In genomic region chr15:64434502-64434901, GRCm38 (mm10) we compare ENCODE assay signal across 7 mouse cellular contexts.
A peak's percentile ranks its signal among the peaks of the same experiment; 100 is the strongest.
DNase-seq lines count a peak whose midpoint lies in the region; ATAC-seq lines count a peak whose summit lies in the region.

No protein-coding gene starts in this region.

- no peak overlapping the region for H3K4me3 ChIP-seq in neural tube, embryonic 12.5 days
- H3K4me3 ChIP-seq in neural tube, embryonic 15.5 days (replicated peaks): no peak overlapping the region
- no peak overlapping the region for H3K4me3 ChIP-seq in forebrain, embryonic 13.5 days

- peak; percentile 30 to 37 for DNase-seq in layer of hippocampus, postnatal 10 days (ENCODE audit: low spot score in 2 of 2)
- DNase-seq in right cerebral cortex, adult 18-20 months: peak; percentile 89
- no peak for DNase-seq in gastrocnemius, postnatal 36 days
- no peak for DNase-seq in ovary, adult 18-20 months (ENCODE audit: low spot score)

- intact Hi-C loops in gastrocnemius, postnatal 36 days (cut with DNase I): no loop called here

- 8% methylated on average over 3 of the region's 3 CpGs for WGBS in neural tube, embryonic 12.5 days
- 9% methylated on average over 3 of the region's 3 CpGs for WGBS in neural tube, embryonic 15.5 days
- WGBS in forebrain, embryonic 13.5 days: 0% methylated on average over 3 of the region's 3 CpGs

- no peaks in the 10 kb centered on the region for H3K9me3 ChIP-seq in neural tube, embryonic 12.5 days
- no peaks in the 10 kb centered on the region for H3K9me3 ChIP-seq in neural tube, embryonic 15.5 days (replicated peaks)
- H3K9me3 ChIP-seq in forebrain, embryonic 13.5 days (replicated peaks): no peaks in the 10 kb centered on the region

- H3K36me3 ChIP-seq in neural tube, embryonic 12.5 days: no peaks in the 10 kb centered on the region
- H3K36me3 ChIP-seq in neural tube, embryonic 15.5 days: no peaks in the 10 kb centered on the region
- no peaks in the 10 kb centered on the region for H3K36me3 ChIP-seq in forebrain, embryonic 13.5 days (ENCODE audit: poor library complexity, severe bottlenecking)

- H3K9ac ChIP-seq in neural tube, embryonic 12.5 days: no peak overlapping the region
- H3K9ac ChIP-seq in neural tube, embryonic 15.5 days (replicated peaks): no peak overlapping the region
- no peak overlapping the region for H3K9ac ChIP-seq in forebrain, embryonic 13.5 days

- no peaks in the 10 kb centered on the region for H3K4me1 ChIP-seq in neural tube, embryonic 12.5 days
- H3K4me1 ChIP-seq in neural tube, embryonic 15.5 days: no peaks in the 10 kb centered on the region
- H3K4me1 ChIP-seq in forebrain, embryonic 13.5 days: peaks cover 10% of the 10 kb centered on the region

- 0 out of 2 replicates have a peak, but pooled peaks have one; percentile 33 for ATAC-seq in neural tube, embryonic 12.5 days (ENCODE audit: low FRiP score, low read depth)
- no peak for ATAC-seq in neural tube, embryonic 15.5 days (ENCODE audit: low FRiP score)
- peak; percentile 88 for ATAC-seq in forebrain, embryonic 13.5 days

- no peaks in the 10 kb centered on the region for H3K27me3 ChIP-seq in neural tube, embryonic 12.5 days (replicated peaks)
- H3K27me3 ChIP-seq in neural tube, embryonic 15.5 days (replicated peaks): no peaks in the 10 kb centered on the region
- no peaks in the 10 kb centered on the region for H3K27me3 ChIP-seq in forebrain, embryonic 13.5 days

- H3K4me2 ChIP-seq in neural tube, embryonic 12.5 days (replicated peaks): no peak overlapping the region
- no peak overlapping the region for H3K4me2 ChIP-seq in neural tube, embryonic 15.5 days
- no peak overlapping the region for H3K4me2 ChIP-seq in forebrain, embryonic 13.5 days

- H3K27ac ChIP-seq in neural tube, embryonic 12.5 days: no peak overlapping the region
- no peak overlapping the region for H3K27ac ChIP-seq in neural tube, embryonic 15.5 days (replicated peaks)
- H3K27ac ChIP-seq in forebrain, embryonic 13.5 days: no peak overlapping the region

Comparison
In these comparisons a context has a peak if more than half of its experiments do, and no peak if none do; other contexts are left out.
1. DNase-seq: peak in layer of hippocampus, postnatal 10 days (2 of 2) and right cerebral cortex, adult 18-20 months (single experiment); none in gastrocnemius, postnatal 36 days (0 of 2) and ovary, adult 18-20 months (single experiment).